Mouse (Mus musculus) CH12.LX (cell line): ENCODE measurements at regions not wholly inside any gene's neighbourhood (a gene's known extent, or its start where the extent isn't known, plus 50 kb on each side); places are given as distances from the start of the nearest gene placed in this dataset.
"Not testable (repeated sequence)": the region's sequence is repeated elsewhere in the genome, so short reads cannot be mapped to it uniquely, and the experiment has no call there.

Experiments used
- DNase-seq: peaks from one replicate; pipeline ENCODE4 v3.0.0-alpha.2; 2013; ENCODE audit errors: extremely low read depth
- H3K27ac ChIP-seq: 2 replicates; pipeline ENCODE4 v1.5.1; 2012; ENCODE audit warnings: low read depth, mild to moderate bottlenecking, control low read depth, moderate library complexity; ENCODE audit not compliant: insufficient read depth
- H3K27me3 ChIP-seq: replicated peaks from 2 replicates; pipeline ENCODE3; 2012; ENCODE audit warnings: inconsistent platforms
- H3K36me3 ChIP-seq, 2 experiments: replicated peaks in 1 of 2; 2 replicates each; pipeline versions ENCODE3 to v1.6.1; 2012; ENCODE audit warnings: inconsistent platforms in 1 of 2, low read length in 1 of 2, mild to moderate bottlenecking in 1 of 2, mixed read lengths in 1 of 2, moderate library complexity in 1 of 2; ENCODE audit not compliant: control insufficient read depth in 1 of 2, insufficient read depth in 1 of 2
- H3K4me1 ChIP-seq, 2 experiments: 2 replicates each; pipeline ENCODE4 v1.6.1; 2012; ENCODE audit warnings: inconsistent platforms in 1 of 2, moderate library complexity in 1 of 2; ENCODE audit not compliant: insufficient read depth in 2 of 2, control insufficient read depth in 1 of 2
- H3K4me2 ChIP-seq: 2 replicates; pipeline ENCODE4 v1.6.1; 2012; ENCODE audit warnings: low read depth, mild to moderate bottlenecking, control low read depth; ENCODE audit not compliant: poor library complexity, insufficient read depth, severe bottlenecking
- H3K4me3 ChIP-seq, 3 experiments: fragments of 150-350 bp in 1 of 3; sonication (generic) in 1 of 3; replicated peaks in 1 of 3; 2 replicates each; pipeline versions ENCODE3 to v1.5.1; 2011 to 2012; ENCODE audit warnings: low read depth in 2 of 3, low read length in 2 of 3, mild to moderate bottlenecking in 2 of 3, moderate library complexity in 2 of 3, control low read depth in 1 of 3, improper control_type of control experiment in 1 of 3, inconsistent platforms in 1 of 3, mixed read lengths in 1 of 3; ENCODE audit not compliant: poor library complexity in 1 of 3
- H3K79me2 ChIP-seq: replicated peaks from 2 replicates; pipeline ENCODE4 v1.6.1; 2012; ENCODE audit warnings: mild to moderate bottlenecking, moderate library complexity; ENCODE audit not compliant: control insufficient read depth, poor library complexity, insufficient read depth, severe bottlenecking; ENCODE audit errors: extremely low read depth
- H3K9ac ChIP-seq: 2 replicates; pipeline ENCODE4 v1.6.1; 2012; ENCODE audit warnings: low read depth, mild to moderate bottlenecking, control low read depth, moderate library complexity; ENCODE audit not compliant: insufficient read depth
- H3K9me3 ChIP-seq: replicated peaks from 2 replicates; pipeline ENCODE3; 2012; ENCODE audit warnings: low read length, inconsistent platforms, mixed read lengths
- CHD2 ChIP-seq: IDR thresholded peaks from 2 replicates; pipeline ENCODE4 v1.6.1; 2011; ENCODE audit warnings: low read length, improper control_type of control experiment
- E2F4 ChIP-seq: IDR thresholded peaks from 2 replicates; pipeline ENCODE4 v1.6.1; 2011; ENCODE audit warnings: low read depth, low read length, improper control_type of control experiment; ENCODE audit not compliant: insufficient replicate concordance
- GABPA ChIP-seq: IDR thresholded peaks from 2 replicates; pipeline ENCODE4 v1.6.1; 2012; ENCODE audit warnings: low read depth, low read length, improper control_type of control experiment, inconsistent platforms; ENCODE audit not compliant: insufficient replicate concordance
- JUN ChIP-seq: IDR thresholded peaks from 2 replicates; pipeline ENCODE4 v1.6.1; 2011; ENCODE audit warnings: low read depth, mild to moderate bottlenecking, low read length, improper control_type of control experiment, moderate library complexity; ENCODE audit not compliant: insufficient read depth
- MAFK ChIP-seq: IDR thresholded peaks from 2 replicates; pipeline ENCODE4 v1.6.1; 2011; ENCODE audit warnings: low read length, improper control_type of control experiment; ENCODE audit not compliant: insufficient replicate concordance
- MAX ChIP-seq: IDR thresholded peaks from 2 replicates; pipeline ENCODE4 v1.6.1; 2011; ENCODE audit warnings: low read length, improper control_type of control experiment
- MEF2A ChIP-seq: IDR thresholded peaks from 2 replicates; pipeline ENCODE4 v1.6.1; 2014; ENCODE audit warnings: low read depth, mild to moderate bottlenecking, inconsistent platforms, low read length, improper control_type of control experiment, borderline replicate concordance
- MYC ChIP-seq: IDR thresholded peaks from 2 replicates; pipeline ENCODE4 v1.6.1; 2011; ENCODE audit warnings: low read depth, mild to moderate bottlenecking, improper control_type of control experiment, low read length
- PAX5 ChIP-seq: IDR thresholded peaks from 2 replicates; pipeline ENCODE4 v1.6.1; 2012; ENCODE audit warnings: low read length, inconsistent platforms, mixed read lengths
- POLR2A ChIP-seq: IDR thresholded peaks from 2 replicates; pipeline ENCODE4 v1.6.1; 2011; ENCODE audit warnings: low read depth, mild to moderate bottlenecking, improper control_type of control experiment, low read length
- RAD21 ChIP-seq: IDR thresholded peaks from 2 replicates; pipeline ENCODE4 v1.6.1; 2011; ENCODE audit warnings: low read depth, mild to moderate bottlenecking, low read length, improper control_type of control experiment, moderate library complexity
- RCOR1 ChIP-seq: conservative IDR thresholded peaks from 2 replicates; pipeline ENCODE4 v1.6.1; 2012; ENCODE audit warnings: low read depth, mild to moderate bottlenecking, inconsistent platforms, low read length, improper control_type of control experiment
- TBP ChIP-seq: conservative IDR thresholded peaks from 2 replicates; pipeline ENCODE4 v1.6.1; 2011; ENCODE audit warnings: low read depth, low read length, improper control_type of control experiment
- UBTF ChIP-seq: IDR thresholded peaks from 2 replicates; pipeline ENCODE4 v1.6.1; 2012; ENCODE audit warnings: low read depth, mild to moderate bottlenecking, inconsistent platforms, low read length, improper control_type of control experiment, moderate library complexity
- USF1 ChIP-seq: IDR thresholded peaks from 2 replicates; pipeline ENCODE4 v1.6.1; 2014; ENCODE audit warnings: low read depth, mild to moderate bottlenecking, inconsistent platforms, low read length, improper control_type of control experiment
- ZNF384 ChIP-seq: IDR thresholded peaks from 2 replicates; pipeline ENCODE4 v1.6.1; 2012; ENCODE audit warnings: low read depth, low read length, improper control_type of control experiment, inconsistent platforms
- dilution Hi-C: fragments of 300-500 bp; cut with MboI; formaldehyde crosslinking; loops from 2 replicates; pipeline ENCODE4 v1.14.3; 2020; ENCODE audit warnings: low sequenced_read_pairs; ENCODE audit not compliant: extremely low pct_unique_long_range_greater_than_20kb, extremely low pct_ligation_motif_present
- in situ Hi-C: fragments of 300-500 bp; cut with MboI; formaldehyde crosslinking; loops from 3 replicates; pipeline ENCODE4 v1.14.3; 2019; ENCODE audit warnings: low sequenced_read_pairs, low pct_ligation_motif_present, low pct_unique_long_range_greater_than_20kb, mixed read lengths

DNA sequence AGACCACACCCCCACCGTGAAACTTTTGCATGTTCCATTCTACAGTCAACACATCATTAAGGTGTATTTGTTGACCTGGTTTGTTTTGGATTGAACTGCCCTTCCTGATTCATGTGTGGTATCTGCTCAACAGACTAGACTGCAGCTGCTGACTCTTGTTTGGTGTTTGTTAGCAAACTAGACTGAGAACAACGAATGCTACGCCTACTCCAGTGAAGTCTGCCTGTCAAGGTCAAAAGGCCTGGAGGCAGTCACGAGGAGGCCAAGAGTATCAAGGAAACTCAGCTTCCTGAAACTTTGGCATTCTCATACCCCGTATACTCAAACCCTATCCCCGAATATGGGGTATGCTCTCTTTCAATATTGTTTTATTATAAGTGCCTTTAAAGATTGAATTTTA, 194.2 kb upstream of the Spin1 start:
- dilution Hi-C loops, result not testable (repeated sequence)

DNA sequence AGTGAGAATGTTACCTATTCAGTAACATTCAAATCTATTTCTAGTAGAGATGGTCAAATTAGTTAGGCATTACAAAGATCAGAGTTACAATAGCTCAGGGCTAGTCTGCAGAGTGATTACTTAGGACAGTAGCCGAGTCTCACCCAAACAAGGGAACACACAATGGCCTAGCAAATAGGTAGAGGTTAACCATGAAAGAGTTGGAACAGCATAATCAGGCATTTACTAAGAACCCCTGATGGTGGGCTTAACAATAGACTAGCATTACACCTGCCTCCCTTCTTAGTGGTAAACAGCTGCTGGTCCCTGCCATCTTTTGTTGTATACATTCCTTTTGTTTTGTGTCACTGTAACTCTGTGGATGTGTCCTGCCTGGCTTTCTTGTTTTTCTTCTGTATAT, 193.8 kb upstream of the Spin1 start:
- Histone ChIP-seq H3K4me3 (no peak overlapping the region), H3K9me3 (no peaks in the 10 kb centered on the region), H3K4me1 (no peaks in the 10 kb centered on the region), H3K27me3 (no peaks in the 10 kb centered on the region), H3K4me2 (no peak overlapping the region), H3K9ac (no peak overlapping the region), H3K79me2 (no peaks in the 10 kb centered on the region), H3K36me3 (no peaks in the 10 kb centered on the region), H3K27ac (no peak overlapping the region)
- in situ Hi-C loops (no loop called here), dilution Hi-C loops (no loop called here)
- no peak for DNase-seq
- TF ChIP-seq MEF2A (no peak), TBP (no peak), GABPA (no peak), MYC (no peak), PAX5 (no peak), RAD21 (no peak), JUN (no peak), MAX (no peak), E2F4 (no peak), USF1 (no peak), MAFK (no peak), CHD2 (no peak), RCOR1 (no peak), UBTF (no peak), ZNF384 (no peak), POLR2A (no peak)

More for the DNA sequence above, 194.2 kb upstream of the Spin1 start:
- H3K4me3 ChIP-seq, H3K36me3 ChIP-seq, H3K4me2 ChIP-seq, H3K27ac ChIP-seq, H3K79me2 ChIP-seq, H3K9me3 ChIP-seq, H3K27me3 ChIP-seq, H3K4me1 ChIP-seq, in situ Hi-C loops, DNase-seq, H3K9ac ChIP-seq: not testable (repeated sequence)

DNA sequence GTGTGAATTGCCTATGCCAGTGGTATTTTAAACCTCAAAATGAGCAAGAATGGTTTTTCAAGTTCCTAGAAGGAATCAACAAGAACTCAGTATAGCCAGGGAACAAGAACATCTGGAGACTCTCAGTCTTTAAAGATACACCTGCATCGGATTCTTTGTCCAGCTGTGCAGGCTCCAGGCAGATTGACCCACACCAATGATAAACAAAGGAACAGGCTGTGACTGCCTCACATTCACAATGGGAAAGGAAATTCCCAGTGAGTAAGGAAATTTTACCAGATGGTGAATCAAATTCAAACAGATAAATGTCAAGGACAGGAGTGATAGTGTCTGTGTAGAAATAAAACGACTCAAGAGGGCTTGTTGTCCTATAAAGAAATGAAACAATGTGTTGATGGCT, 187.9 kb upstream of the Spin1 start:
- H3K36me3 ChIP-seq, in situ Hi-C loops, H3K27ac ChIP-seq, DNase-seq, H3K4me2 ChIP-seq, H3K27me3 ChIP-seq, H3K79me2 ChIP-seq, H3K9me3 ChIP-seq, H3K9ac ChIP-seq, H3K4me3 ChIP-seq, H3K4me1 ChIP-seq, dilution Hi-C loops: not testable (repeated sequence)
